Mouse (Mus musculus): ENCODE results near the gene Gm8369.

DNA sequence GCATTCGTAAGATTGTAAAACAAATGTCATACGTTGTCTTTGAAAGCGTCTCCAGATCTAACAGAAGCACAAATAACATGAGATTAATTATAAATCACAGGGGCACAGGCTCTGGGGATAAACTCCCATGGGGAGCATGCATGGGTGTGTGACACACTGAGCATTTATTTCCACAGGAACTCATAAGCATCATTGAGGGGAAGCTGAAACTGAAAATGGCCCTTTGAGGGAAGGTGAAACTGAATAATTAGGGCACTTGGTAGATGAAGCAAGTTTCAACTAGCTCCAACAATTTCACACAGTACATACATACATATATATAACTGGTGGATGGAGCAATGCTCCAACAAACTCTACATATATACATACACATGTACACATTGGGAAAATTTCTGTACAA, 8.8 kb downstream of the Gm8369 start:
- no peak for TF ChIP-seq GATA1 (IDR thresholded peaks at IDR 0.05; ENCODE audit: low read length)
- no peak for TF ChIP-seq TAL1 (IDR thresholded peaks at IDR 0.05; ENCODE audit: low read length)
